Mouse (Mus musculus) MEL (cell line): ENCODE results near the gene Txnrd1. TPM values are rescaled to one million over a fixed set of nuclear protein-coding genes. Genes with fewer than 3 reads are reported as not detected.

Experiments
- DNase-seq: peaks from one replicate; pipeline ENCODE4 v3.0.0; 2011; ENCODE audit warnings: low read depth, low spot score
- H3K27ac ChIP-seq: 2 replicates; pipeline ENCODE4 v1.5.1; 2012; ENCODE audit warnings: low read depth, mild to moderate bottlenecking, control low read depth, low read length, moderate library complexity; ENCODE audit not compliant: control insufficient read depth
- H3K27me3 ChIP-seq, 2 experiments: fragments of 150-350 bp in 1 of 2; sonication (generic) in 1 of 2; 2 replicates each; pipeline ENCODE4 v1.6.1; 2012; ENCODE audit warnings: low read length in 2 of 2, mild to moderate bottlenecking in 2 of 2, improper control_type of control experiment in 1 of 2, moderate library complexity in 1 of 2; ENCODE audit not compliant: insufficient read depth in 2 of 2, control insufficient read depth in 1 of 2
- H3K36me3 ChIP-seq, 2 experiments: 2 replicates each; pipeline ENCODE4 v1.6.1; 2012 to 2014; ENCODE audit warnings: low read length in 2 of 2, improper control_type of control experiment in 1 of 2, inconsistent platforms in 1 of 2, mild to moderate bottlenecking in 1 of 2; ENCODE audit not compliant: insufficient read depth in 2 of 2, control insufficient read depth in 1 of 2
- H3K4me1 ChIP-seq, 2 experiments: fragments of 150-350 bp in 1 of 2; sonication (generic) in 1 of 2; 2 replicates each; pipeline ENCODE4 v1.6.1; 2012; ENCODE audit warnings: low read length in 2 of 2, improper control_type of control experiment in 1 of 2, mild to moderate bottlenecking in 1 of 2; ENCODE audit not compliant: insufficient read depth in 2 of 2, control insufficient read depth in 1 of 2
- H3K4me3 ChIP-seq, 2 experiments: fragments of 150-350 bp in 1 of 2; sonication (generic) in 1 of 2; 2 replicates each; pipeline ENCODE4 v1.5.1; 2012; ENCODE audit warnings: low read depth in 2 of 2, low read length in 2 of 2, mild to moderate bottlenecking in 2 of 2, moderate library complexity in 2 of 2, control low read depth in 1 of 2, improper control_type of control experiment in 1 of 2; ENCODE audit not compliant: control insufficient read depth in 1 of 2, insufficient read depth in 1 of 2
- H3K79me2 ChIP-seq: 2 replicates; pipeline ENCODE4 v1.6.1; 2012; ENCODE audit warnings: mild to moderate bottlenecking, low read length, moderate library complexity; ENCODE audit not compliant: control insufficient read depth, poor library complexity, insufficient read depth
- H3K9ac ChIP-seq: 2 replicates; pipeline ENCODE4 v1.6.1; 2012; ENCODE audit warnings: low read depth, mild to moderate bottlenecking, control low read depth, low read length, moderate library complexity; ENCODE audit not compliant: control insufficient read depth, poor library complexity, severe bottlenecking
- H3K9me3 ChIP-seq: fragments of 150-350 bp; sonication (generic); replicated peaks from 2 replicates; pipeline ENCODE4 v1.6.1; 2012; ENCODE audit warnings: mild to moderate bottlenecking, low read length, improper control_type of control experiment, moderate library complexity; ENCODE audit not compliant: insufficient read depth
- CHD1 ChIP-seq: IDR thresholded peaks from 2 replicates; pipeline ENCODE4 v1.6.1; 2012; ENCODE audit warnings: low read depth, mild to moderate bottlenecking, inconsistent platforms, low read length, improper control_type of control experiment
- CHD2 ChIP-seq: IDR thresholded peaks from 2 replicates; pipeline ENCODE4 v1.6.1; 2011; ENCODE audit warnings: low read length, improper control_type of control experiment
- E2F4 ChIP-seq: IDR thresholded peaks from 2 replicates; pipeline ENCODE4 v1.6.1; 2011; ENCODE audit warnings: low read depth, low read length, improper control_type of control experiment, borderline replicate concordance
- EP300 ChIP-seq, 2 experiments: IDR thresholded peaks; 2 replicates each; pipeline ENCODE4 v1.6.1; 2011; ENCODE audit warnings: improper control_type of control experiment in 2 of 2, low read length in 2 of 2, low read depth in 1 of 2, mild to moderate bottlenecking in 1 of 2
- ETS1 ChIP-seq: IDR thresholded peaks from 2 replicates; pipeline ENCODE4 v1.6.1; 2012; ENCODE audit warnings: low read depth, mild to moderate bottlenecking, inconsistent platforms, low read length, improper control_type of control experiment, moderate library complexity
- GABPA ChIP-seq: IDR thresholded peaks from 2 replicates; pipeline ENCODE4 v1.6.1; 2012; ENCODE audit warnings: low read depth, mild to moderate bottlenecking, inconsistent platforms, low read length, improper control_type of control experiment, moderate library complexity
- GATA1 ChIP-seq: IDR thresholded peaks from 2 replicates; pipeline ENCODE4 v1.6.1; 2011; ENCODE audit warnings: low read depth, low read length, improper control_type of control experiment
- HCFC1 ChIP-seq: IDR thresholded peaks from 2 replicates; pipeline ENCODE4 v1.6.1; 2012; ENCODE audit warnings: low read depth, mild to moderate bottlenecking, inconsistent platforms, low read length, improper control_type of control experiment, moderate library complexity
- JUND ChIP-seq: IDR thresholded peaks from 2 replicates; pipeline ENCODE4 v1.6.1; 2011; ENCODE audit warnings: low read depth, mild to moderate bottlenecking, improper control_type of control experiment, low read length
- KAT2A ChIP-seq: conservative IDR thresholded peaks from 2 replicates; pipeline ENCODE4 v1.6.1; 2012; ENCODE audit warnings: low read depth, low read length, improper control_type of control experiment, inconsistent platforms
- MAFK ChIP-seq: IDR thresholded peaks from 2 replicates; pipeline ENCODE4 v1.6.1; 2011; ENCODE audit warnings: low read depth, mild to moderate bottlenecking, low read length, improper control_type of control experiment, borderline replicate concordance
- MAX ChIP-seq: IDR thresholded peaks from 2 replicates; pipeline ENCODE4 v1.6.1; 2011; ENCODE audit warnings: low read length, improper control_type of control experiment
- MAZ ChIP-seq: IDR thresholded peaks from 2 replicates; pipeline ENCODE4 v1.6.1; 2012; ENCODE audit warnings: low read depth, mild to moderate bottlenecking, inconsistent platforms, low read length, improper control_type of control experiment
- MXI1 ChIP-seq: IDR thresholded peaks from 2 replicates; pipeline ENCODE4 v1.6.1; 2011; ENCODE audit warnings: mild to moderate bottlenecking, low read depth, low read length, improper control_type of control experiment
- MYC ChIP-seq: IDR thresholded peaks from 2 replicates; pipeline ENCODE4 v1.6.1; 2011; ENCODE audit warnings: low read depth, mild to moderate bottlenecking, low read length, improper control_type of control experiment, moderate library complexity
- NELFE ChIP-seq: IDR thresholded peaks from 2 replicates; pipeline ENCODE4 v1.6.1; 2011; ENCODE audit warnings: low read depth, low read length, improper control_type of control experiment
- NRF1 ChIP-seq: IDR thresholded peaks from 2 replicates; pipeline ENCODE4 v1.6.1; 2014; ENCODE audit warnings: low read depth, mild to moderate bottlenecking, inconsistent platforms, low read length, improper control_type of control experiment, moderate library complexity; ENCODE audit not compliant: poor library complexity, insufficient read depth, severe bottlenecking
- POLR2A ChIP-seq, 2 experiments: IDR thresholded peaks; 2 replicates each; pipeline ENCODE4 v1.6.1; 2011 to 2012; ENCODE audit warnings: low read length in 2 of 2, mild to moderate bottlenecking in 2 of 2, control low read depth in 1 of 2, improper control_type of control experiment in 1 of 2, low read depth in 1 of 2, moderate library complexity in 1 of 2; ENCODE audit not compliant: control insufficient read depth in 1 of 2, insufficient read depth in 1 of 2, poor library complexity in 1 of 2
- RAD21 ChIP-seq: IDR thresholded peaks from 2 replicates; pipeline ENCODE4 v1.6.1; 2011; ENCODE audit warnings: mild to moderate bottlenecking, low read depth, low read length, improper control_type of control experiment
- SIN3A ChIP-seq: IDR thresholded peaks from 2 replicates; pipeline ENCODE4 v1.6.1; 2012; ENCODE audit warnings: low read length, improper control_type of control experiment, inconsistent platforms
- SMC3 ChIP-seq: IDR thresholded peaks from 2 replicates; pipeline ENCODE4 v1.6.1; 2011; ENCODE audit warnings: low read depth, low read length, improper control_type of control experiment
- TAL1 ChIP-seq: IDR thresholded peaks from 2 replicates; pipeline ENCODE4 v1.6.1; 2012; ENCODE audit warnings: mild to moderate bottlenecking, inconsistent platforms, low read length, moderate library complexity, mixed read lengths
- TBP ChIP-seq: IDR thresholded peaks from 2 replicates; pipeline ENCODE4 v1.8.0; 2011; ENCODE audit warnings: low read depth, low read length, improper control_type of control experiment
- TCF12 ChIP-seq: IDR thresholded peaks from 2 replicates; pipeline ENCODE4 v1.6.1; 2014; ENCODE audit warnings: low read depth, mild to moderate bottlenecking, inconsistent platforms, low read length, improper control_type of control experiment, moderate library complexity
- UBTF ChIP-seq: IDR thresholded peaks from 2 replicates; pipeline ENCODE4 v1.6.1; 2012; ENCODE audit warnings: low read depth, mild to moderate bottlenecking, inconsistent platforms, low read length, improper control_type of control experiment, moderate library complexity, borderline replicate concordance; ENCODE audit not compliant: insufficient read depth
- USF1 ChIP-seq: IDR thresholded peaks from 2 replicates; pipeline ENCODE4 v1.6.1; 2014; ENCODE audit warnings: low read depth, mild to moderate bottlenecking, inconsistent platforms, low read length, improper control_type of control experiment, moderate library complexity
- ZNF384 ChIP-seq: IDR thresholded peaks from 2 replicates; pipeline ENCODE4 v1.6.1; 2012; ENCODE audit warnings: low read depth, mild to moderate bottlenecking, inconsistent platforms, low read length, improper control_type of control experiment
- polyA plus RNA-seq, 2 experiments: library from polyadenylated mRNA; stranded (reverse) in 1 of 2; unstranded in 1 of 2; fragments of >175 nt in 1 of 2; fragments of >200 nt in 1 of 2; gene quantifications; 2 replicates each; pipeline versions ENCODE4 v1.2.1 to v1.2.4; 2012; ENCODE audit warnings: low replicate concordance in 2 of 2, low read depth in 1 of 2; ENCODE audit not compliant: insufficient read length in 2 of 2, insufficient read depth in 1 of 2, missing spikeins in 1 of 2
- total RNA-seq: library from RNA; depleted of rRNA; stranded (reverse); fragments of 300-350 nt; gene quantifications from 2 replicates; pipeline ENCODE4 v1.2.3, GENCODE M21; 2012

The Txnrd1 gene
- total and polyA plus RNA-seq, 3 experiments, result 91.6 to 127 TPM; not detected in 1

- peak overlapping the region; percentile 90 for H3K27ac ChIP-seq
- peaks cover 0 to 15% of the 10 kb centered on the region in 2 experiments; a peak in 3 of 4 replicates for H3K4me1 ChIP-seq
- DNase-seq, result peak; percentile 86
- peak overlapping the region; percentile 56 for H3K9ac ChIP-seq
- H3K36me3 ChIP-seq, result peaks cover 0 to 8% of the 10 kb centered on the region in 2 experiments; a peak in 1 of 4 replicates
- TF ChIP-seq E2F4 (no peak), EP300 (IDR thresholded peaks at IDR 0.05; ENCODE audit: low read depth in 1 of 2, low read length in 2 of 2) (peak; percentile 25 to 62; a peak in 2 of 4 replicates), RAD21 (no peak), HCFC1 (peak; percentile 49; the same call in 1 of the 2 replicates), MYC (no peak), USF1 (no peak), MAFK (peak; percentile 81), MAZ (peak; percentile 62; the same call in 1 of the 2 replicates), MAX (0 out of 2 replicates have a peak, but pooled peaks have one; percentile 32), UBTF (no peak), JUND (no peak), CHD1 (no peak), NRF1 (no peak), SIN3A (peak; percentile 35; the same call in 1 of the 2 replicates), GATA1 (no peak), TCF12 (peak; percentile 46; the same call in 1 of the 2 replicates), MXI1 (no peak; the same call in 1 of the 2 replicates), GABPA (peak; percentile 98), KAT2A (no peak), NELFE (peak; percentile 45), ZNF384 (peak; percentile 57; the same call in 1 of the 2 replicates), ETS1 (peak; percentile 90), TBP (peak; percentile 53; the same call in 1 of the 2 replicates), CHD2 (no peak), SMC3 (no peak), TAL1 (no peak), POLR2A (IDR thresholded peaks at IDR 0.05; ENCODE audit: control insufficient read depth in 1 of 2, insufficient read depth in 1 of 2, low read depth in 1 of 2, low read length in 2 of 2, poor library complexity in 1 of 2) (peak in 1 of 2 experiments; percentile 45; a peak in 2 of 4 replicates)
- TF ChIP-seq, all 39 proteins: peak for 13
- Histone ChIP-seq H3K79me2 (no peaks in the 10 kb centered on the region), H3K9me3 (no peaks in the 10 kb centered on the region), H3K27me3 (no peaks in the 10 kb centered on the region), H3K4me3 (peak overlapping the region; percentile 28 to 32)
Measured at GRCm38 (mm10) chr10:82814096-82814970, 19.4 kb upstream of the Txnrd1 start.
